Mouse (Mus musculus): ENCODE results near the gene Zfp710. TPM values are rescaled to one million over a fixed set of nuclear protein-coding genes. Genes with fewer than 3 reads are reported as not detected.
A peak's percentile ranks its signal among the peaks of the same experiment; 100 is the strongest.
"Not testable (repeated sequence)": the region's sequence is repeated elsewhere in the genome, so short reads cannot be mapped to it uniquely, and the experiment has no call there.

Zfp710 gene
- polyA plus RNA-seq, 1 experiment from 2014 or later = 20.8 TPM

DNA sequence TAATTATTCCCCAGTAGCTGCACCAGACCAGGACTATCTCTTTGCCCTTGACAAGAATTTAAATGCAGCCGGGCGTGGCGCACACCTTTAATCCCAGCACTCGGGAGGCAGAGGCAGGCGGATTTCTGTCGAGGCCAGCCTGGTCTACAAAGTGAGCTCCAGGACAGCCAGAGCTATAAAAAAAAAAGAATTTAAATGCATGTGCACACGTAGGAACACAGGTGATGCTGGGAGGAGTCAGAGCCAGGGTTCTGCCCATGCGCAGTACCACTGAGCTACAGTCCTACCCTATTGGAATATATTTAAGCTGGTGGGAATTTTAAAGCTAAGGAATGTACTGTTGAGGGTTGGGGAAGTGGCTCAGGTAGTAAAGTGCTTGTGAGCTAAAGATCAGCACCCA is 6.4 kb downstream of the Zfp710 start:
- H3K4me1 ChIP-seq = peaks cover 71% of the 10 kb centered on the region
- H3K9me3 ChIP-seq = no peaks in the 10 kb centered on the region
- no peak overlapping the region for H3K4me3 ChIP-seq
- H3K27ac ChIP-seq = no peak overlapping the region
- 90% methylated on average over 8 of the region's 8 CpGs for WGBS
- no peak for DNase-seq (ENCODE audit: low spot score)
- H3K36me3 ChIP-seq = peaks cover 6% of the 10 kb centered on the region; the same call in 1 of the 2 replicates
- H3K27me3 ChIP-seq (ENCODE audit: insufficient read depth, poor library complexity, severe bottlenecking) = no peaks in the 10 kb centered on the region

DNA sequence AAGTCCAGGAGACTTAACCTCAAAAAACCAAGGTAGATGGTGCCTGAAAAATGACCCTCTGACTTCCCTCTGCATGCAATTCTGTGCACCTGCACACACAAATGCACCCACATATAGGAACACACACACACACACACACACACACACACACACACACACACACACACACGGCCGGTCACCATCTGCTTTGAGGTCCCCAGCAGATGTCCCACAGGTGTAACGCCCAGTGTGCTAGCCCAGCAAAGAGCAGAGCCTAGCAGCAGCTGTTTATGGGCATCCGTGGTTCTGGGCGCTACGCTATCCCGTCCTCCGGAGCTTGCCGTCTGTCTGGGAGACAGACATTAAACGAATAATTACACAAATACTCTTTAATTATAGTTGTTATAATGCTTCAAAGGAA is 6.9 kb downstream of the Zfp710 start:
- Histone ChIP-seq H3K4me1 (peaks cover 74% of the 10 kb centered on the region), H3K27me3 (ENCODE audit: insufficient read depth, poor library complexity, severe bottlenecking) (no peaks in the 10 kb centered on the region), H3K27ac (no peak overlapping the region), H3K9me3 (no peaks in the 10 kb centered on the region), H3K36me3 (peaks cover 6% of the 10 kb centered on the region; the same call in 1 of the 2 replicates), H3K4me3 (no peak overlapping the region)
- no peak for DNase-seq (ENCODE audit: low spot score)
- 82% methylated on average over 10 of the region's 10 CpGs for WGBS

DNA sequence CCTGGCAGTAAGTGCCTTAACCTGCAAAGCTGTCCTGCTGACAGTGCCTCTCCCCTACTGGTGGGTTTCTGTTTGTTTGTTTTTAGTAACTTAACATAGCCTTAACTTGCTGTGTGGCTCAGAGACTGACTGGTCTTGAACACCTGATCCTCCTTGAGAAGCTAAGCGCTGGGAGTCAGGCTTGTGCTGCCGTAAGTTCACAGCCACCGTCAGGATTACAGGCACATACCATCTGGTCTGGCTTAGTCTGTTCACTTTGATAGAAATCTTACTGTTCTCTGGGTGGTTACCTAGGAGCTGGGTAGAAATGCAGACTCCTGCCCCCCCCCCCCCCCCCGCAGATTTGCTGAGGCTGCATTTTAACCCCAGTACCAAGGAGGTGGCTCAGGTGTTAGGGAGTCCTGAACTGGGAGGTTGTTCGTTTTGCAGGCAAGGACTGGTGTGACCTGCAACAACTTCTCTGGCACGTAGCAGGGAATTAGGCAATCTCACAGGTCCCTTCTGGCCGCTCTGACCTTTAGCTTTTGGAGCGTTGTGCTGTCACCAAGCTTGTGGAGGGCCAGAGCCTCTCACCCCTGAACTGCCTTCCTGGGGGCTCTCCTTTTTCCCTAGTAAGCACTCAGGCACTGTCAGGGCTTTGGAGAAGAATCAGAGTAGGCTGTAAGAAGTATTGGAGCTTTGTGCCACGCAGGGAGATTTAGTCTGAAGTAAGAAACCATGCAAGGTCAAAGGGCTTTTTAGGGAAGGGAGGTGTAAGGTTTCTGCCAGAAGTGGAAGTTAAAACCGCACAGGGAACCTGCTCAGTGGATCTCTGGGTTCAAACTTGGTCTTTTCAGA is 7.8 kb downstream of the Zfp710 start:
- 48% methylated on average over 10 of the region's 10 CpGs for WGBS
- Histone ChIP-seq H3K4me3 (no peak overlapping the region), H3K9me3 (no peaks in the 10 kb centered on the region), H3K27me3 (ENCODE audit: insufficient read depth, poor library complexity, severe bottlenecking) (no peaks in the 10 kb centered on the region), H3K36me3 (peaks cover 6% of the 10 kb centered on the region; the same call in 1 of the 2 replicates), H3K4me1 (peaks cover 74% of the 10 kb centered on the region), H3K27ac (peak overlapping the region; percentile 73; the same call in 1 of the 2 replicates)
- no peak for DNase-seq (ENCODE audit: low spot score)

DNA sequence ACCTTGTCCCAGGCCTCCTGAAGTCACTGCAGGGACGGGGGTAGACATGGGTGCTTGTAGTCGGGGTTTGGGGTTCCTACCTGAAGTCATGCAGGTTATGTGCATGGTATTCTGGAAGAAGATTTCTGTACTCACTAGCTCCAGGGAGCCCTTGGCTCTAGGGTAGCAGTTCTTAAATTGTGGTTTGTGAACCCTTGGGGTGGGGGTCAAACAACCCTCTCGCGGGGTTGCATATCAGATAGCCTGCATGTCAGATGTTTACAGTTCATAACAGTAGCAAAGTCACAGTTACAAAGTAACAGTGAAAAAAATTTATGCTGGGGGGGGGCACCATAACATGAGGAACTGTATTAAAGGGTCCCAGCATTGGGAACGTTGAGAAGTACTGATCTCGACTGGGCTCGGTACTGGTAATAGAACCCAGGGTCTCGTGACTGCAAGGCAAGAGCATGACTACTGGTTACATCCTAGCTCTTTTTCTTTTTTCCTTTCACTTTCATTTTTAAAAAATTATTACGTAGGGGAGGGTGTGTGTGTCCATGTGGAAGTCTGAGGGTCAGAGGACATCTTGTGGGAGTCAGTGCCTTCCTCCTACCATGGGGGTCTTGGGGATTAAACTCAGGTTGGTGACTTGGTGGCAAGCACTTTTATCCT is 8.6 kb downstream of the Zfp710 start:
- Histone ChIP-seq H3K27me3 (ENCODE audit: insufficient read depth, poor library complexity, severe bottlenecking) (no peaks in the 10 kb centered on the region), H3K9me3 (no peaks in the 10 kb centered on the region), H3K27ac (peak overlapping the region; percentile 73; the same call in 1 of the 2 replicates), H3K4me1 (peaks cover 67% of the 10 kb centered on the region), H3K36me3 (peaks cover 6% of the 10 kb centered on the region; the same call in 1 of the 2 replicates), H3K4me3 (no peak overlapping the region)
- no peak for DNase-seq (ENCODE audit: low spot score)
- WGBS = 82% methylated on average over 9 of the region's 9 CpGs

DNA sequence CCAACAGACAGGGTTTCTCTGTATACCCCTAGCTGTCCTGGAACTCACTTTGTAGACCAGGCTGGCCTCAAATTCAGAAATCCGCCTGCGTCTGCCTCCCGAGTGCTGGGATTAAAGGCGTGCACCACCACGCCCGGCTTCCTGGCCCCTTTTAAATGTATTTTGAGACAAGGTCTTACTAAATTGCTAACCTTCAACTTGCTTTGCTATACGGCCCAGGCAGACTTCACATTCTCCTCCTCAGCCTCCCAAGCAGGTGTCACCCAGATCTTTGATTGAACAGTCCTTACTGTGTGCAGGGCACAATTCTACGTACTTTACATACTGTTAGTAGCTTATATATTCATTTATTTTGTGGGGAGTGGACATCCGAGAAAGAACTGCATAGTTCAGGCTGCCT is 9.2 kb downstream of the Zfp710 start:
- H3K27ac ChIP-seq = no peak overlapping the region
- H3K27me3 ChIP-seq (ENCODE audit: insufficient read depth, poor library complexity, severe bottlenecking) = no peaks in the 10 kb centered on the region
- no peak for DNase-seq (ENCODE audit: low spot score)
- H3K4me1 ChIP-seq = peaks cover 61% of the 10 kb centered on the region
- peaks cover 9% of the 10 kb centered on the region; the same call in 1 of the 2 replicates for H3K36me3 ChIP-seq
- no peak overlapping the region for H3K4me3 ChIP-seq
- no peaks in the 10 kb centered on the region for H3K9me3 ChIP-seq
- WGBS = 84% methylated on average over 9 of the region's 9 CpGs

DNA sequence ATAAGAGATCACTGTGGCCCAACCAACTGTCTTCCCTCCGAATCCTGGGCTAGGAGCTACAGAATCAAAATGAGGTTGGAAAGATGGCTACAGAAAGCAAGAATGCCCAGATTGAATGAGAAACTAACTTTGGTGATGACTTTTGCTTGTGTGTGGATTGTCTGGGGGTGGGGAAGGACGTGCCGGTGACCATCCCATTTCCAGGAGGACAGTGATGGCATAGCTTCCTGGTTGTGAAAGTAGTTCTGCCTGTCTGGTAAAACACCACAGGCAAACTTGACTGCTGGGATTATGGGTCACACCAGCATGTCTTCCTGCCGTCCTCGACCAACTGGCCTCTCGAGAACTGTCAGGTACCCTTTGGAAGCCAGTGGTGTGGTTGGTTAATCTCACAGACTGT is 10.5 kb downstream of the Zfp710 start:
- Histone ChIP-seq H3K27ac (peak overlapping the region; percentile 69), H3K9me3 (no peaks in the 10 kb centered on the region), H3K4me3 (0 out of 2 replicates have a peak overlapping the region, but pooled peaks have one; percentile 18), H3K4me1 (peaks cover 58% of the 10 kb centered on the region), H3K27me3 (ENCODE audit: insufficient read depth, poor library complexity, severe bottlenecking) (no peaks in the 10 kb centered on the region), H3K36me3 (peaks cover 11% of the 10 kb centered on the region; the same call in 1 of the 2 replicates)
- 43% methylated on average over 6 of the region's 6 CpGs for WGBS
- DNase-seq (ENCODE audit: low spot score) = no peak

DNA sequence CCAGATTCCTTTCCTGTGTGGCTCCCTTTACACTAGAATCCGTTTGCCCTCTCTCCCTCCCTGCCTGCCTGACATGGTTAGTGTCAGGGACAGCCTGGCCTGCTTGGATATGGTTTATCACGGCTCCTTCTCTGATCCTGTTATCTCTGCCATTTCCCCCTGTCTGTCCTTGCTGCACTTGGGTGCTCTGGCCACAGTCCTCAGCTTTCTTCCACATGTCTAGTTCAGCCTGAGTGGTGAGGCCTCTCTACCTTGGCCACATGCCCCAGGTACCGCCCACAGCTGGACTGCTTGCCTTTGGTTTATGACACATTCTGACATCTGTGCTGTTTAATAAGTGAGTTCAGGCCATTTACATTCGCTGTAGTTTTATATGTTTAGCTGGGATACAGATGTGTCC is 11.1 kb downstream of the Zfp710 start:
- Histone ChIP-seq H3K36me3 (peaks cover 8% of the 10 kb centered on the region; the same call in 1 of the 2 replicates), H3K4me3 (0 out of 2 replicates have a peak overlapping the region, but pooled peaks have one; percentile 18), H3K4me1 (peaks cover 64% of the 10 kb centered on the region), H3K27ac (peak overlapping the region; percentile 69), H3K27me3 (ENCODE audit: insufficient read depth, poor library complexity, severe bottlenecking) (no peaks in the 10 kb centered on the region), H3K9me3 (no peaks in the 10 kb centered on the region)
- 35% methylated on average over 4 of the region's 4 CpGs for WGBS
- no peak for DNase-seq (ENCODE audit: low spot score)

DNA sequence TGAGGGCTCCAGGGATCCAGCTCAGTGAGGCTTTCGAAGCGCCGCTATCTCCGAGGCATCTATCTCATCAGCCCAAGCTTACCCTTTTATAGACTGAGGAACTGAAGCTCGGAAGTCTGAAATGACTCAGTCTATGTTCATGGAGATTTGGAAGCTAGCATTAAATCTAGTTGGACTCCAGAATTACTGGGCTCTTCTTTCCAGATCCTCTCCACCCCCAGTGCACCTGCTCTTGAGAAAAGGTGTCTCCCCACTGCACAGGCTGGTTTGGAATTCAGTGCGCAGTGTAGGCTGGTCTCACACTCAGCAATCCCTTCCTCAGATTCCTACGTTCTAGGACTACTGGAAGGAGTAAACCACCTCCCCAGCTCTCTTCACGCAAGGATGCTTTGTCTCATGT is 15.1 kb downstream of the Zfp710 start:
- H3K4me1 ChIP-seq = peaks cover 43% of the 10 kb centered on the region
- H3K27me3 ChIP-seq (ENCODE audit: insufficient read depth, poor library complexity, severe bottlenecking) = no peaks in the 10 kb centered on the region
- H3K36me3 ChIP-seq = peaks cover 14% of the 10 kb centered on the region; the same call in 1 of the 2 replicates
- no peak overlapping the region for H3K4me3 ChIP-seq
- no peak overlapping the region for H3K27ac ChIP-seq
- 85% methylated on average over 8 of the region's 8 CpGs for WGBS
- DNase-seq (ENCODE audit: low spot score) = no peak
- no peaks in the 10 kb centered on the region for H3K9me3 ChIP-seq

DNA sequence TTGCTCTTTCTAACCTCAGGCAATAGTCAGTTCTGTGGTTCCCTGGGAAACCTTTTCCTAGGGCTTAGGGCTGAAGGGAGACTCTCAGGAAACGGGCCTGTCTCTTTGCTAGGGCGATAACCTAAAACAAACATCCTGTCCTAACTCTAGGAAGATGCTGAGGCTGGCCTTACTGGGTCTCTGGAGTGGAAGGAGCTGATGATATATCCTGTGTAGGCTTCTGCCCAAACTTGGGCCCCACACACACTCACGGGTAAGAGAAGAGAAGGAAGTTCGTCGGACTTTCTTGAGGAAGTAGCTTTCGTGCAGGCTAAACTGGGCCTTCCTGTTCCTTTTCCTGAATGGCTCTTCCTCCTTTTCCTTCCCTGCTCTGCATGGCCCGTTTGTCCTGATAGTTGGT is 19.6 kb downstream of the Zfp710 start:
- Histone ChIP-seq H3K27me3 (ENCODE audit: insufficient read depth, poor library complexity, severe bottlenecking) (no peaks in the 10 kb centered on the region), H3K4me3 (no peak overlapping the region), H3K9me3 (no peaks in the 10 kb centered on the region), H3K36me3 (peaks cover 9% of the 10 kb centered on the region; the same call in 1 of the 2 replicates), H3K4me1 (peaks cover 62% of the 10 kb centered on the region), H3K27ac (peak overlapping the region; percentile 67; the same call in 1 of the 2 replicates)
- 40% methylated on average over 7 of the region's 7 CpGs for WGBS
- no peak for DNase-seq (ENCODE audit: low spot score)

DNA sequence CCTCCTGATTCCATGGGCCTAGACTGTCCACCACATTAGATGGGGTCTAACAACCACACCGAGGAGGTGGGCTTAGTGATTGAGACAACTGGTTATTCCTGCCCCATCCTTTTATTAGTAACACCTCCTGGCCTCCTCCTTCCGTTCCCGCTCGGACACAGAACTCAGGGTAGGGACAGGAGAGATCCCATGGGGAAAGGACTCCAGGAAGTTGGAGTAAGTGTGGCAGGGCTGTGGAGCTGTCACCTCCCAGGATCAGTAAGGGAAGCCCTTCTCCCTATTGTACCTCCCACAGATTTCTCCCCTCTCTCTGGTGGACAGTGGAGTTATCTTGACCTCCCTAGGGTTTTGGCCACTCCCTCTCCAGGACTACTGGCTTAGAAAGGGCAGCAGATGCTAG is 22.4 kb downstream of the Zfp710 start:
- Histone ChIP-seq H3K4me1 (peaks cover 52% of the 10 kb centered on the region), H3K4me3 (no peak overlapping the region), H3K36me3 (peaks cover under 1% of the 10 kb centered on the region; the same call in 1 of the 2 replicates), H3K27ac (no peak overlapping the region), H3K9me3 (no peaks in the 10 kb centered on the region), H3K27me3 (ENCODE audit: insufficient read depth, poor library complexity, severe bottlenecking) (no peaks in the 10 kb centered on the region)
- 64% methylated on average over 4 of the region's 4 CpGs for WGBS
- DNase-seq (ENCODE audit: low spot score) = no peak

DNA sequence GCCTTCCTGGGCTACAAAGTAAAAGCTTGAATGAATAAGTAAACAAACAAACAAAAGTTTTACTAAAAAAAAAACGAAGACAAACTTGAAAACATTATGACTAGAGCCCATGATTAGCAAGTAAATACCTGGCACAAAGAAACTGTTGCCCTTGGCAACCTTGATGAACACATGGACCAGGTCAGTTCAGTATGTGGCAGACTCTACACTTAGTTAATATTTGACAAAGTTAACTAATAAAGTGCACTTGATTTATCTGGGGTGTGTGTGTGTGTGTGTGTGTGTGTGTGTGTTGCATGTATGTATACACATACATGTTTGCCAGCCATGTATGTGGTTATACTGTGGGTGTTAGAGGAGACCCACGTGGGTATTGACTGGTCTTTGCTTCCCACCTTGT is 25.1 kb downstream of the Zfp710 start:
- WGBS = 77% methylated on average over 2 of the region's 2 CpGs
- H3K4me1 ChIP-seq = peaks cover 52% of the 10 kb centered on the region
- H3K36me3 ChIP-seq = 0 out of 2 replicates have a peak, but pooled peaks cover 5% of the 10 kb centered on the region

DNA sequence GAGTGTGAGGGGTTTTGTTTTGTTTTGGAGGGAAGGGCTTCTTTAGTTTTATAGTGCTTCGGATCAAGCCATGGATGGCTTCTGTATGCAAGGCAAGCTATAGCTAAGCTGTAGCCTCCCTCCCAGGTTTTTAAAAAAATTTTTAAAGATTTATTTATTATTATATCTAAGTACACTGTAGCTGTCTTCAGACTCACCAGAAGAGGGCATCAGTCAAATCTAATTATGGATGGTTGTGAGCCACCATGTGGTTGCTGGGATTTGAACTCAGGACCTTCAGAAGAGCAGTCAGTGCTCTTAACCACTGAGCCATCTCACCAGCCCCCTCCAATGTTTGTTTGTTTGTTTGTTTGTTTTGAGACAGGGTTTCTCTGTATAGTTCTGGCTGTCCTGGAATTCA is 25.8 kb downstream of the Zfp710 start:
- 91% methylated on average over 1 of the region's 1 CpGs for WGBS
- H3K27me3 ChIP-seq (ENCODE audit: insufficient read depth, poor library complexity, severe bottlenecking); H3K9me3 ChIP-seq; H3K27ac ChIP-seq; H3K36me3 ChIP-seq; DNase-seq (ENCODE audit: low spot score); H3K4me3 ChIP-seq: not testable (repeated sequence)
- H3K4me1 ChIP-seq = peaks cover 49% of the 10 kb centered on the region

More for the DNA sequence above, 25.1 kb downstream of the Zfp710 start:
- no peaks in the 10 kb centered on the region for H3K27me3 ChIP-seq (ENCODE audit: insufficient read depth, poor library complexity, severe bottlenecking)
- no peak overlapping the region for H3K4me3 ChIP-seq
- no peak overlapping the region for H3K27ac ChIP-seq
- no peaks in the 10 kb centered on the region for H3K9me3 ChIP-seq
- no peak for DNase-seq (ENCODE audit: low spot score)

DNA sequence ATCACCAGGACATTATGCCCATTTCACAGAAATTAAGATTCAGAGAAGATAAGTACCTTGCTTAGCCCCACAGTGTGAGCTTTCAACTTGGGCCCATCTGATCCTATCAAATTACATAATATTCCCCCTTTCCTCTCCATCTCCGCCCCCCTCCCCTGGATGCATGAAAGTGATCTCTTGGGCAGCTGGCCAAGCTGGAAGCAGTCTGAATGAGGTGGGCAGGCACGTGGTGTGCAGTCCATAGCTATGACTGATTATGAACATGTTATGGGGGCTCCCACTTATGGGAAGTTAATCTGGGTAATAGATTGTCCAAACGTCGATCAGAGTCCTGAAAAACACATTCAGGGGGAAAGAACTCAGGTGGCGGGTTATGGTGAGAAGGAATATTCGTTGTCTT is 27.2 kb downstream of the Zfp710 start:
- Histone ChIP-seq H3K27me3 (ENCODE audit: insufficient read depth, poor library complexity, severe bottlenecking) (no peaks in the 10 kb centered on the region), H3K4me3 (no peak overlapping the region), H3K36me3 (0 out of 2 replicates have a peak, but pooled peaks cover 5% of the 10 kb centered on the region), H3K4me1 (peaks cover 54% of the 10 kb centered on the region), H3K27ac (no peak overlapping the region), H3K9me3 (no peaks in the 10 kb centered on the region)
- 72% methylated on average over 6 of the region's 6 CpGs for WGBS
- no peak for DNase-seq (ENCODE audit: low spot score)
